Mouse (Mus musculus): ENCODE results near the gene Snx17. TPM values are rescaled to one million over a fixed set of nuclear protein-coding genes. Genes with fewer than 3 reads are reported as not detected.
"Not testable (repeated sequence)": the region's sequence is repeated elsewhere in the genome, so short reads cannot be mapped to it uniquely, and the experiment has no call there.

The Snx17 gene
- polyA plus RNA-seq, 1 experiment: 45.9 TPM

DNA sequence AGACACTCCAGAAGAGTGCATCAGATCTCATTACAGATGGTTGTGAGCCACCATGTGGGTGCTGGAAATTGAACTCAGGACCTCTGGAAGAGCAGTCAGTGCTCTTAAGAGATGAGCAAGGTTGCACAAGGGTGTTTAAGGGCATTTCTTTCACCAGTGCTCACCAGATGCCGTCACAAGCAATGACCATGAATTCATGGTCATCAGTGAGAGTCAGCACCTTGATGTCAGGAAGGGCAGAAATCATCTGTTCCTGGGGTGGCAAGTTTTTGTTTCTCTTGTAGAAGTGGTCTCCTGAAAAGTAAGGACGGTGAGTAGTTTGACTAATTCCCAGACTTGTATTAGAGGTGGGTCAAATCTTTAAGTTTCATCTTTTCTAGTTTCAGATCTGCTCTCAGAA lies 10.8 kb downstream of the Snx17 start:
- no peak overlapping the region for H3K9ac ChIP-seq (ENCODE audit: low read depth, poor library complexity, severe bottlenecking)
- no peak for TF ChIP-seq EP300 (IDR thresholded peaks at IDR 0.05; ENCODE audit: insufficient read depth, low read depth, low read length)
- no peak for TF ChIP-seq POLR2A (IDR thresholded peaks at IDR 0.05; ENCODE audit: insufficient read depth, low read length)
- no peak for TF ChIP-seq CTCF (IDR thresholded peaks at IDR 0.05; ENCODE audit: low read depth, low read length)
- H3K4me1 ChIP-seq (ENCODE audit: control insufficient read depth, insufficient read depth, low read length): no peaks in the 10 kb centered on the region
- no peak overlapping the region for H3K4me3 ChIP-seq (ENCODE audit: low read depth, low read length)
- no peaks in the 10 kb centered on the region for H3K27me3 ChIP-seq (ENCODE audit: control insufficient read depth, insufficient read depth, low read length, poor library complexity, severe bottlenecking)
- H3K27ac ChIP-seq (ENCODE audit: insufficient read depth, low read length): no peak overlapping the region
- no peaks in the 10 kb centered on the region for H3K9me3 ChIP-seq (replicated peaks; ENCODE audit: control insufficient read depth, insufficient read depth, low read length, poor library complexity, severe bottlenecking)
- H3K36me3 ChIP-seq (ENCODE audit: control insufficient read depth, insufficient read depth, low read length, poor library complexity, severe bottlenecking): peaks cover 57% of the 10 kb centered on the region

DNA sequence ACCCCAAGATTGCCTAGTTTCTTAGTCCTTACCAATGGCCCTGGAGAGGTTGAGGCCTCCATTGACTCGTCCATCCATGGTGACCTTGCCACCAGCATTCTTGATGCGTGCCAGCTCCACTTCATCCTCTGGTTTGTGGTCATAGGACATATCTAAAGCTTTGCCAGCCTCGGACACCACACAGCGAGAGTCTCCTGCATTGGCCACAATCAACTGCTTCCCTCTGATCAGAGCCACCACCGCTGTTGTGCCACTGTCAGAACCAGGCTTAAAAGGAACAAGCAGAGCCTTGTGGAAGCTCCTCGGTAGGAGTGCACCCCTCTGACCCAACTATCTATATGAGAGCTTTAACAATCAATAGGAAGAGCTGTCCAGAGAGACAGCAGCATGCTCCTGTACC lies 11.4 kb downstream of the Snx17 start:
- Histone ChIP-seq H3K4me3 (ENCODE audit: low read depth, low read length) (no peak overlapping the region), H3K27me3 (ENCODE audit: control insufficient read depth, insufficient read depth, low read length, poor library complexity, severe bottlenecking) (no peaks in the 10 kb centered on the region), H3K9ac (ENCODE audit: low read depth, poor library complexity, severe bottlenecking) (no peak overlapping the region), H3K27ac (ENCODE audit: insufficient read depth, low read length) (no peak overlapping the region), H3K4me1 (ENCODE audit: control insufficient read depth, insufficient read depth, low read length) (no peaks in the 10 kb centered on the region), H3K9me3 (replicated peaks; ENCODE audit: control insufficient read depth, insufficient read depth, low read length, poor library complexity, severe bottlenecking) (no peaks in the 10 kb centered on the region), H3K36me3 (ENCODE audit: control insufficient read depth, insufficient read depth, low read length, poor library complexity, severe bottlenecking) (peaks cover 52% of the 10 kb centered on the region)
- TF ChIP-seq EP300 (IDR thresholded peaks at IDR 0.05; ENCODE audit: insufficient read depth, low read depth, low read length) (no peak), POLR2A (IDR thresholded peaks at IDR 0.05; ENCODE audit: insufficient read depth, low read length) (no peak), CTCF (IDR thresholded peaks at IDR 0.05; ENCODE audit: low read depth, low read length) (no peak)

DNA sequence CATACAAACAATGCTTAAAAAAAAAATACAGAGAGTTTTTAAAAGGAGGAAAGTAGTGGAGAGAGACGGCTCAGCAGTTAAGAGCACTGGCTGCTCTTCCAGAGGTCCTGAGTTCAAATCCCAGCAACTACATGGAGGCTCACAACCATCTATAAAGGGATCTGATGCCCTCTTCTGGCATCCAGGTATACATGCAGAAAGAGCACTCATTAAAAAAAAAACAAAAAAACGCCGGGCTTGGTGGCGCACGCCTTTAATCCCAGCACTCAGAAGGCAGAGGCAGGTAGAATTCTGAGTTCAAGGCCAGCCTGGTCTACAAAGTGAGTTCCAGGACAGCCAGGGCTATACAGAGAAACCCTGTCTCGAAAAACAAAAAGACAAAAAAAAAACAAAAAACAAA lies 23.5 kb downstream of the Snx17 start:
- H3K27me3 ChIP-seq (ENCODE audit: control insufficient read depth, insufficient read depth, low read length, poor library complexity, severe bottlenecking); H3K9ac ChIP-seq (ENCODE audit: low read depth, poor library complexity, severe bottlenecking); H3K4me1 ChIP-seq (ENCODE audit: control insufficient read depth, insufficient read depth, low read length); H3K4me3 ChIP-seq (ENCODE audit: low read depth, low read length); H3K9me3 ChIP-seq (replicated peaks; ENCODE audit: control insufficient read depth, insufficient read depth, low read length, poor library complexity, severe bottlenecking); H3K36me3 ChIP-seq (ENCODE audit: control insufficient read depth, insufficient read depth, low read length, poor library complexity, severe bottlenecking); H3K27ac ChIP-seq (ENCODE audit: insufficient read depth, low read length): not testable (repeated sequence)

DNA sequence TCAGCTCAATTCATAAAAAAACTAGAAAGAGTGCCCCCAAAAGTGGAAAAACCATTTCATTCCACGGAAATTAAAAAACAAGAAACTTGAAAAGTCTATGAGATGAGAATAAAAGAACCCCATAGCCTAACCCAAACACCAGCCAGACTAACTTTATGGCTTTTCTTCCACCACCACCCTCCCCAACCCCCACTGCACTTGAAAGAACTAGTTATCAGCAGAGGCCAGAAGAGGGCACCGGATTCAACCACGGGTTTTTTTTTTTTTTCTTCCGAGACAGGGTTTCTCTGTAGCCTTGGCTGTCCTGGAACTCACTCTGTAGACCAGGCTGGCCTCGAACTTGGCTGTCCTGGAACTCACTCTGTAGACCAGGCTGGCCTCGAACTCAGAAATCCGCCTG lies 25.3 kb downstream of the Snx17 start:
- Histone ChIP-seq H3K4me3 (ENCODE audit: low read depth, low read length) (no peak overlapping the region), H3K4me1 (ENCODE audit: control insufficient read depth, insufficient read depth, low read length) (no peaks in the 10 kb centered on the region)
- TF ChIP-seq EP300 (IDR thresholded peaks at IDR 0.05; ENCODE audit: insufficient read depth, low read depth, low read length): no peak
- no peak for TF ChIP-seq POLR2A (IDR thresholded peaks at IDR 0.05; ENCODE audit: insufficient read depth, low read length)
- no peak for TF ChIP-seq CTCF (IDR thresholded peaks at IDR 0.05; ENCODE audit: low read depth, low read length)

DNA sequence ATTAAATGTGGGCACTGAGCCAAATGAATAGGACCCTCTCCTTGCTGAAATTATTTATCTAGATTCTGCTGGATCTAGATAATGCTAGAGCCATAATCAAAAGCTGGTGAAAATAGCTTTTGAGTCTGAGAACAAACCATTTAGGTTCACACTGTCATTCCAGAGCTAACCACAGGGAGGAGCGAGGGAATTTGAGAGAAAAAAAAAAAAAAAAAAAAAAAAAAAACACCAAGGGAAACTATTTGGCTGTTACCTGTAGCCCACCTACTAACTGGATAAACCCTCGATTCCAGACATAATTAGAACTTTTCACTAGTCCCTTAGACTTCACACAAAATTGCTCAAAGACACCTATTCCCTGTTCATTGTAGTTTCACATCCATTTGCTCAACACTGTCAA lies 26.0 kb downstream of the Snx17 start:
- peak overlapping the region; percentile 57 for H3K9ac ChIP-seq (ENCODE audit: low read depth, poor library complexity, severe bottlenecking)
- no peaks in the 10 kb centered on the region for H3K9me3 ChIP-seq (replicated peaks; ENCODE audit: control insufficient read depth, insufficient read depth, low read length, poor library complexity, severe bottlenecking)
- no peaks in the 10 kb centered on the region for H3K4me1 ChIP-seq (ENCODE audit: control insufficient read depth, insufficient read depth, low read length)
- H3K27ac ChIP-seq (ENCODE audit: insufficient read depth, low read length): no peak overlapping the region
- H3K36me3 ChIP-seq (ENCODE audit: control insufficient read depth, insufficient read depth, low read length, poor library complexity, severe bottlenecking): peaks cover 5% of the 10 kb centered on the region
- TF ChIP-seq CTCF (IDR thresholded peaks at IDR 0.05; ENCODE audit: low read depth, low read length) (no peak), POLR2A (IDR thresholded peaks at IDR 0.05; ENCODE audit: insufficient read depth, low read length) (no peak)
- H3K27me3 ChIP-seq (ENCODE audit: control insufficient read depth, insufficient read depth, low read length, poor library complexity, severe bottlenecking): no peaks in the 10 kb centered on the region
- no peak overlapping the region for H3K4me3 ChIP-seq (ENCODE audit: low read depth, low read length)

More for the DNA sequence above, 25.3 kb downstream of the Snx17 start:
- H3K27ac ChIP-seq (ENCODE audit: insufficient read depth, low read length): no peak overlapping the region
- peak overlapping the region; percentile 57 for H3K9ac ChIP-seq (ENCODE audit: low read depth, poor library complexity, severe bottlenecking)
- H3K27me3 ChIP-seq (ENCODE audit: control insufficient read depth, insufficient read depth, low read length, poor library complexity, severe bottlenecking): no peaks in the 10 kb centered on the region
- H3K9me3 ChIP-seq (replicated peaks; ENCODE audit: control insufficient read depth, insufficient read depth, low read length, poor library complexity, severe bottlenecking): no peaks in the 10 kb centered on the region
- peaks cover 5% of the 10 kb centered on the region for H3K36me3 ChIP-seq (ENCODE audit: control insufficient read depth, insufficient read depth, low read length, poor library complexity, severe bottlenecking)

DNA sequence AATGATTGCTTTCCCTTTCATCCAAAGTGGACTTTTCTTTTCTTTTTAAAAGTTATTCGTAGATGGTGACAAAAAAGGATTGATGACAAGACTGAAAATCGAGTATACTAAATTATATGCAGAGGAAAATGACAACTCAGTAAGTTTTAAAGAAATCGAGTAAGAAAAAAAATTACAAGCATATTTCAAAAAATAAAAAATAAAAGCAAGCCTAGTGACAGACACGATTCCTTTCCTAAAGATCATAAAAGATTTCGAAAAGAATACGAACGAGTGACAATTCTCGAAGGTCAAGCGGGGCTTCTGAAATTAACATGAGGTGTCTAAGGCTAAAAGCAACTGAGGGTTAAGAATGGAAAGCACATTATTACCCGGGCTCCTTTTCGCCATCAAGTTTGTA lies 26.4 kb downstream of the Snx17 start:
- Histone ChIP-seq H3K9ac (ENCODE audit: low read depth, poor library complexity, severe bottlenecking) (peak overlapping the region; percentile 94), H3K9me3 (replicated peaks; ENCODE audit: control insufficient read depth, insufficient read depth, low read length, poor library complexity, severe bottlenecking) (no peaks in the 10 kb centered on the region), H3K27me3 (ENCODE audit: control insufficient read depth, insufficient read depth, low read length, poor library complexity, severe bottlenecking) (no peaks in the 10 kb centered on the region), H3K27ac (ENCODE audit: insufficient read depth, low read length) (peak overlapping the region; percentile 52; the same call in 1 of the 2 replicates), H3K4me3 (ENCODE audit: low read depth, low read length) (peak overlapping the region; percentile 91), H3K4me1 (ENCODE audit: control insufficient read depth, insufficient read depth, low read length) (no peaks in the 10 kb centered on the region), H3K36me3 (ENCODE audit: control insufficient read depth, insufficient read depth, low read length, poor library complexity, severe bottlenecking) (peaks cover 5% of the 10 kb centered on the region)
- TF ChIP-seq EP300 (IDR thresholded peaks at IDR 0.05; ENCODE audit: insufficient read depth, low read depth, low read length) (no peak), CTCF (IDR thresholded peaks at IDR 0.05; ENCODE audit: low read depth, low read length) (no peak), POLR2A (IDR thresholded peaks at IDR 0.05; ENCODE audit: insufficient read depth, low read length) (no peak)
